Mouse (Mus musculus) c-Kit-positive CD71-negative TER-119-negative erythroid progenitor cells, embryonic 14.5 days (primary cell): ENCODE data around the gene Cdh12.

Experiments
- DNase-seq: peaks from one replicate; pipeline ENCODE4 v3.0.0-alpha.2; 2013; ENCODE audit warnings: low read depth

The Cdh12 gene

GRCm38 (mm10) chr15:20696229-20696628 lies 247.2 kb downstream of the Cdh12 start:
- DNase-seq, result no peak

- DNase-seq, result no peak
Observed at GRCm38 (mm10) chr15:20711859-20712258, 262.8 kb downstream of the Cdh12 start.

- DNase-seq, result no peak
Observed at GRCm38 (mm10) chr15:20772289-20772688, 323.2 kb downstream of the Cdh12 start.

GRCm38 (mm10) chr15:20773423-20773822 lies 324.4 kb downstream of the Cdh12 start:
- DNase-seq, result no peak

- no peak for DNase-seq
Observed at GRCm38 (mm10) chr15:20796999-20797398, 347.9 kb downstream of the Cdh12 start.

- DNase-seq, result no peak
Observed at GRCm38 (mm10) chr15:20798541-20798940, 349.5 kb downstream of the Cdh12 start.

GRCm38 (mm10) chr15:20835887-20836286 lies 386.8 kb downstream of the Cdh12 start:
- DNase-seq, result no peak

GRCm38 (mm10) chr15:20836991-20837390 lies 387.9 kb downstream of the Cdh12 start:
- no peak for DNase-seq

- no peak for DNase-seq
Observed at GRCm38 (mm10) chr15:20841479-20841878, 392.4 kb downstream of the Cdh12 start.

- no peak for DNase-seq
Observed at GRCm38 (mm10) chr15:20863076-20863475, 414.0 kb downstream of the Cdh12 start.

- DNase-seq, result no peak
Observed at GRCm38 (mm10) chr15:20872518-20872917, 423.5 kb downstream of the Cdh12 start.

- no peak for DNase-seq
Observed at GRCm38 (mm10) chr15:20876993-20877392, 427.9 kb downstream of the Cdh12 start.

- DNase-seq, result no peak
Observed at GRCm38 (mm10) chr15:20893471-20893870, 444.4 kb downstream of the Cdh12 start.

GRCm38 (mm10) chr15:20902568-20902967 lies 453.5 kb downstream of the Cdh12 start:
- no peak for DNase-seq

GRCm38 (mm10) chr15:20928221-20928620 lies 479.2 kb downstream of the Cdh12 start:
- no peak for DNase-seq

GRCm38 (mm10) chr15:20944000-20944399 lies 494.9 kb downstream of the Cdh12 start:
- no peak for DNase-seq

- DNase-seq, result no peak
Observed at GRCm38 (mm10) chr15:20967463-20967862, 518.4 kb downstream of the Cdh12 start.

GRCm38 (mm10) chr15:20971041-20971440 lies 522.0 kb downstream of the Cdh12 start:
- no peak for DNase-seq

- DNase-seq, result no peak
Observed at GRCm38 (mm10) chr15:21000541-21000940, 551.5 kb downstream of the Cdh12 start.

GRCm38 (mm10) chr15:21007931-21008330 lies 558.9 kb downstream of the Cdh12 start:
- DNase-seq, result no peak

GRCm38 (mm10) chr15:21008487-21008886 lies 559.4 kb downstream of the Cdh12 start:
- no peak for DNase-seq

- no peak for DNase-seq
Observed at GRCm38 (mm10) chr15:21008969-21009368, 559.9 kb downstream of the Cdh12 start.

GRCm38 (mm10) chr15:21063683-21064082 lies 614.6 kb downstream of the Cdh12 start:
- DNase-seq, result no peak

- DNase-seq, result no peak
Observed at GRCm38 (mm10) chr15:21069264-21069663, 620.2 kb downstream of the Cdh12 start.

GRCm38 (mm10) chr15:21092824-21093223 lies 643.8 kb downstream of the Cdh12 start:
- DNase-seq, result no peak
